Mouse (Mus musculus) stomach, postnatal 0 days (tissue): ENCODE results near the gene Slc35b2.

Experiments used
- CTCF ChIP-seq: IDR thresholded peaks from 2 replicates; pipeline ENCODE4 v1.5.1; 2016; ENCODE audit warnings: antibody characterized with exemption, low read depth, mild to moderate bottlenecking, moderate library complexity
- EP300 ChIP-seq: optimal IDR thresholded peaks from 2 replicates; pipeline ENCODE3; 2016; ENCODE audit warnings: antibody characterized with exemption

DNA sequence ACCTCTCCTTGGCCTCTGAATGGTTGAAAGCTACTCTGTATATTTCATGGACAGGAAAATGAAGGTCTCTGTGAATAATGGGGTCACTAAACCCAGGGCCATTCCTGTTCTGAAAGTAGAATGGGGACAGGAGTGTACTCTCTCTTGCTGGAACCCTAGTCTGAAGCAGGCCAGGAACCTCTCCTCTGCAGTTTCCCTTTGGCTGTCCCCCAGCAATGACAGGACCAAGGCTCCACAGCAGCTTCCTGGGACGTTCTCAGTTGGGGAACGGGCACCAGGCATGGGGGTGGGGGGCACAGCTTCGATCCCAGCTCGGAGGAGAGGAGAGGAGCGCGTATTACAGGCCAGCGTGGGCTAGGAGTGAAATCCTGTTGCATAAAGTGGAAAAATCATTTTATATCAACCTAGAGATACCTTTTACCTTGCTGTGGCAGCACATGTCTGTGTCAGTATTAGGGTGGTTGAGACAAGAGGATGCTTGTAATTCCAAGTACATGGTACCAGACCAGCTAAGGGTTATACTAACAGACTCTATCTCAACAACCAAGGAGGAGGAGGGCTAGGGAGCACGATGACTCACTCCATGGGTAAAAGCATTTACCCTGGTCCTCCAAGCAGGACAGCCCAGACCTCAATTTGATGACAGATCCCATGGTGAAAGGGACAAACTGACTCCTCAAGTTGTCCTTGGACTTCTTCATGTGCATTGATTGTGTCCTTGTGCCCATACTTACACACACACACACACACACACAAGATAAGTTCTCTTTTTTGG lies 11.6 kb downstream of the Slc35b2 start:
- no peak for TF ChIP-seq EP300
- no peak for TF ChIP-seq CTCF
